In the genomic region with DNA sequence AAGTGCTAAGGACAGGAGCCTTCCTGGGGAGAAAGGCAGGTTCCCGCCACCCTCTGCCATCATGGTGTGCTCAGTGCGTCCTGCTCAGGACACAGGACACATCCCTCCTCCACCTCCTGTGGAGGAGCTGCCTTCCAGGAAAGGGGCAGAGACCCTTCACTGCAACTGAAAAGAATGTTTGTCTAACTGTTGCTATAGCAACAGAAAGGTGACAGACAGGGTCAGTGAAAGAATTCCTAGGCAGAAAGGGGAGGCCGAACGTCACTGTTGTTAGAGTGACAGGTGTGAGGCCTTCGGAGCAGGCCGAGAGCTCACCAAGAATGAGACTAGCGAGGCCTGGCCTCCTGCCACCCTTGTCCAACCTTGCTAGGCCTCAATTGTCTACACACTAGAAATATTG, we compare ENCODE assay signal across 16 mouse cellular contexts. TPM values are rescaled to one million over a fixed set of nuclear protein-coding genes. Genes with fewer than 3 reads are reported as not detected.
DNase-seq lines count a peak whose midpoint lies in the region; ATAC-seq lines count a peak whose summit lies in the region.
"Had no signal": no experiment of that assay in that cellular context is flagged by ENCODE, and none has a peak within 500 bp of the region (broad histone marks: within the 10 kb centered on the region; RNA-seq: fewer than 3 reads in every experiment).

No protein-coding gene starts in this region.

- no peak overlapping the region for H3K4me3 ChIP-seq in heart, embryonic 13.5 days
- H3K4me3 ChIP-seq: layer of hippocampus, adult 2 months; left cerebral cortex, adult 2 months; neural tube, embryonic 13.5 days had no signal

- H3K9ac ChIP-seq in heart, embryonic 13.5 days, result 0 out of 2 replicates have a peak overlapping the region, but pooled peaks have one; percentile 14
- H3K9ac ChIP-seq: neural tube, embryonic 13.5 days had no signal

- H3K9me3 ChIP-seq in heart, embryonic 13.5 days, result no peaks in the 10 kb centered on the region
- H3K9me3 ChIP-seq: neural tube, embryonic 13.5 days had no signal

- DNase-seq in heart, postnatal 14 days, result no peak
- peak; percentile 26 to 58 for DNase-seq in kidney, postnatal 4 days
- no peak for DNase-seq in kidney, adult 11 months
- DNase-seq in ES-CJ7 (ENCODE audit: low read depth, low spot score), result peak; percentile 82
- DNase-seq in embryo, embryonic 9.5 days (ENCODE audit: extremely low spot score), result peak; percentile 54
- DNase-seq in adrenal gland, postnatal 14 days, result no peak
- DNase-seq in left cerebral cortex, postnatal 25 days (ENCODE audit: low spot score in 2 of 2), result no peak
- DNase-seq: cerebellum, postnatal 25 days; gastrocnemius, postnatal 36 days had no signal

- peaks cover 49% of the 10 kb centered on the region for H3K4me1 ChIP-seq in heart, embryonic 13.5 days

- WGBS in heart, embryonic 13.5 days, result 43% methylated on average over 7 of the region's 7 CpGs

- peaks cover 69% of the 10 kb centered on the region for H3K36me3 ChIP-seq in heart, embryonic 13.5 days

- no peak overlapping the region for H3K4me2 ChIP-seq in heart, embryonic 13.5 days
- H3K4me2 ChIP-seq: liver, embryonic 11.5 days; neural tube, embryonic 13.5 days had no signal

- intact Hi-C loops in heart, postnatal 14 days (cut with DNase I), result no loop called here
- intact Hi-C loops in left cerebral cortex, postnatal 25 days (cut with DNase I), result no loop called here

- no peak for ATAC-seq in heart, embryonic 13.5 days (ENCODE audit: extremely low read depth, insufficient number of reproducible peaks, low FRiP score, low TSS enrichment)
- ATAC-seq: inflammation-experienced regulatory T-cells, adult 6 months had no signal

- no peaks in the 10 kb centered on the region for H3K27me3 ChIP-seq in heart, embryonic 13.5 days (replicated peaks)
- H3K27me3 ChIP-seq: neural tube, embryonic 13.5 days had no signal

- no peak overlapping the region for H3K27ac ChIP-seq in heart, embryonic 13.5 days (replicated peaks)
- H3K27ac ChIP-seq: layer of hippocampus, adult 2 months; left cerebral cortex, adult 2 months; macrophage; neural tube, embryonic 13.5 days had no signal

RNA-seq across cellular contexts. Expression of gene Csrnp2, which starts 8.8 kb away (rescaled TPM):
- 8.7 and 8.9 TPM in 2 replicates for polyA plus RNA-seq in heart, embryonic 13.5 days (2015; fragmentation: Nextera tagmentation; extraction: Ambion mirVana)
- 1 to 10 TPM; 3.1 to 3.2 TPM for total RNA-seq in heart, postnatal 14 days (2021)
- 5.8 and 6.1 TPM in 2 replicates for total RNA-seq in adrenal gland, postnatal 14 days (2021)
- 10 to 100 TPM; 36.2 to 36.8 TPM for total RNA-seq in left cerebral cortex, postnatal 25 days (2021)

RNA-seq across cellular contexts. Expression of gene Letmd1, which starts 17.6 kb away (rescaled TPM):
- 15.3 and 15.8 TPM in 2 replicates for polyA plus RNA-seq in heart, embryonic 13.5 days (2015; fragmentation: Nextera tagmentation; extraction: Ambion mirVana)
- 10 to 100 TPM; 12.8 to 20.4 TPM for total RNA-seq in heart, postnatal 14 days (2021)
- 287 and 307 TPM in 2 replicates for total RNA-seq in adrenal gland, postnatal 14 days (2021)
- total RNA-seq in left cerebral cortex, postnatal 25 days (2021), result 10 to 100 TPM; 60.7 to 63.6 TPM

Comparison
In these comparisons a context has a peak if more than half of its experiments do, and no peak if none do; other contexts are left out.
1. DNase-seq: peak in kidney, postnatal 4 days (2 of 2), ES-CJ7 (single experiment) and embryo, embryonic 9.5 days (single experiment); none in heart, postnatal 14 days (0 of 2), kidney, adult 11 months (single experiment), adrenal gland, postnatal 14 days (single experiment) and left cerebral cortex, postnatal 25 days (0 of 2).